Mouse (Mus musculus): Measurements from ENCODE around the gene Rin3.

The Rin3 gene

GRCm38 (mm10) chr12:102422623-102423320, 139.9 kb downstream of the Rin3 start:
- no peak for DNase-seq (ENCODE audit: low spot score in 2 of 2)

- DNase-seq (ENCODE audit: low spot score in 2 of 2): no peak
Measured at GRCm38 (mm10) chr12:102423625-102424024, 140.8 kb downstream of the Rin3 start.

GRCm38 (mm10) chr12:102424456-102424855, 141.6 kb downstream of the Rin3 start:
- DNase-seq (ENCODE audit: low spot score in 2 of 2): no peak

GRCm38 (mm10) chr12:102425048-102425578, 142.3 kb downstream of the Rin3 start:
- no peak for DNase-seq (ENCODE audit: low spot score in 2 of 2)

GRCm38 (mm10) chr12:102426285-102426684, 143.4 kb downstream of the Rin3 start:
- no peak for DNase-seq (ENCODE audit: low spot score in 2 of 2)

- no peak for DNase-seq (ENCODE audit: low spot score in 2 of 2)
Measured at GRCm38 (mm10) chr12:102429656-102430055, 146.8 kb downstream of the Rin3 start.

GRCm38 (mm10) chr12:102430228-102430627, 147.4 kb downstream of the Rin3 start:
- DNase-seq (ENCODE audit: low spot score in 2 of 2): no peak

GRCm38 (mm10) chr12:102432238-102432637, 149.4 kb downstream of the Rin3 start:
- no peak for DNase-seq (ENCODE audit: low spot score in 2 of 2)

- DNase-seq (ENCODE audit: low spot score in 2 of 2): no peak
Measured at GRCm38 (mm10) chr12:102434107-102434506, 151.3 kb downstream of the Rin3 start.

GRCm38 (mm10) chr12:102436939-102437526, 154.2 kb downstream of the Rin3 start:
- no peak for DNase-seq (ENCODE audit: low spot score in 2 of 2)

GRCm38 (mm10) chr12:102437952-102438351, 155.1 kb downstream of the Rin3 start:
- DNase-seq (ENCODE audit: low spot score in 2 of 2): no peak

- no peak for DNase-seq (ENCODE audit: low spot score in 2 of 2)
Measured at GRCm38 (mm10) chr12:102438983-102439631, 156.3 kb downstream of the Rin3 start.

- peak; percentile 97 to 99 for DNase-seq (ENCODE audit: low spot score in 2 of 2)
Measured at GRCm38 (mm10) chr12:102439632-102440023, 156.8 kb downstream of the Rin3 start, which contains the start of gene Lgmn. Lgmn (minus strand) TSS chr12:102439813.
